Mouse (Mus musculus) adrenal gland, postnatal 14 days (tissue): Measurements from ENCODE around the gene Ly6g5b. TPM values are rescaled to one million over a fixed set of nuclear protein-coding genes. Genes with fewer than 3 reads are reported as not detected.

Experiments
- DNase-seq: peaks from one replicate; pipeline ENCODE4 v3.0.0; 2021; ENCODE audit warnings: mixed read lengths
- total RNA-seq: library from RNA; stranded (reverse); gene quantifications from 2 replicates; pipeline ENCODE4 v1.2.3, GENCODE M21; 2021

Gene Ly6g5b
- total RNA-seq, 1 experiment from 2014 or later: 0.33 TPM

GRCm38 (mm10) chr17:35077786-35078233 is 37.4 kb downstream of the Ly6g5b start, which contains the start of gene Ly6g6d:
Gene Ly6g6d (minus strand): TSS chr17:35078065.
- peak; percentile 69 for DNase-seq

DNA sequence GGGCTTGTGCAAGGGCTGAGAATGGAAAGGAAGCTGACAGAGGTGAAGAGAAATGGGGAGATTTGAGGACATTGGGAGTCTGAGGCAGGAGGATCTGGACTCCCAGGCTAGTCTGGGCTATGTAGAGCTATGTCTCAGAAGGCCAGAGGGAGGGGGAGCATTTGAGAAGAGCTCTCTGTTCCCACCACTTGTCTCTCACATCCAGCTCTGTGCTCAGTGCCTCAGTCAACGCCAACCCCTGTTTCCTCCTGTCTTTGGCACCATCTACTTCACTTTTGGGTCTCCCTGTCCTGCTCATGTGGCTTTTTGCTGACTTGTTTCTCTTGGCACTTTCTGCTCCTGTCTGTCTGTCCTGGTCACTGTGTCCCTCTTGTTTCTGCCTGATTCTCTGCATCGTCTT is 37.9 kb downstream of the Ly6g5b start:
- no peak for DNase-seq

DNA sequence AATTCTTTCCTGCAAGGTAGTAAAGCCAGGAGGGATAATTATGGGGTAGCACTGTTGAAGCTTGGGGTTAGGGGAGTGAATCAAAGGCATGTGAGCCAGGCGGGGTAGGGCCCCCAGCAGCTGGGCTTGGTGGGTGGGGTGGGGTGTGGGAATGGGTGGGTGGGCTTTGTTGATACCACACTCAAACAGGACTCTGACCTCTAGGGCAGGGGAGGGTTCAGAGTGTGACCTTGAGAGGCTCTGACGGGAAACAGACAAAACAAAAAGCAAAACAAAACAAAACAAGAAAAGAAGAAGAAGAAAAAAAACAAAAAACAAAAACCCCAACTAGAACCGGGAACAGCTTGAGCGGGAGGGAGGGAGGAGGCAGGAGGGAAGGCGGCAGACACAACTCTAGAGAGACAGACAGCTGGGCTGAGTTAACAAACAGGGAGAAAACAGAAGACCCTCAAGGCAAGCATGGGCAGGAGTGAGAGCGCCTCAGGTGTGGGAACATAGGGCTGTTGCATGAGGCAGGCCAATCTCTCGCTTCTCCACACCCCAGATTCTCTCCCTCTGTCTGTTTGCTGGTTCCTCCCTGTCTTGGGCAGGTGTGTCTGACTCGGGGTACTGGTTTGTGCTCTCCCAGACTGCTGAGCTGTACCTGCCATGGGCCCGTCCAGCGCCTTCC is 38.6 kb downstream of the Ly6g5b start, which contains the start of gene Ly6g6e:
TSS of gene Ly6g6e (plus strand) at position 396 of the 670 bp plus-strand sequence.
- DNase-seq: no peak

DNA sequence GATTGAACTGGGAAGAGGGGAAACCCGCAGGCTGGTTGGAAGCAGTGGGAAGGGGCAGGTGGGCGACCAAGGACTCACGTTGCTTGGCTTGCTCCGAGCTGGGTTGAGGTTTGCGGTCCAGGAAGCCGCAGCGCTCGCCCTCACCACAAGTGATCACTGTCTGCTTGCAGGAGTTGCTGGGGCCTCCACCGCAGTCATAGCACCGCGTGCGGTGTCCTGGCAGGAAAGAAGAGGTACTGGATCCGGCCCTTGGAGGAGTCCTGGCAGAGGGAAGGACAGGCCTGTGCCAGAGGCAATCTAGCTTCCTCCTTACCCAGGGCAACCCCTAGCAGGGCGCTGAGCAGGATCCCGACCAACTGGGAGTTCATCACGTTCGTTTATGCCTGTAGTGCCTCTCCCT is 41.1 kb downstream of the Ly6g5b start:
- DNase-seq: no peak

DNA sequence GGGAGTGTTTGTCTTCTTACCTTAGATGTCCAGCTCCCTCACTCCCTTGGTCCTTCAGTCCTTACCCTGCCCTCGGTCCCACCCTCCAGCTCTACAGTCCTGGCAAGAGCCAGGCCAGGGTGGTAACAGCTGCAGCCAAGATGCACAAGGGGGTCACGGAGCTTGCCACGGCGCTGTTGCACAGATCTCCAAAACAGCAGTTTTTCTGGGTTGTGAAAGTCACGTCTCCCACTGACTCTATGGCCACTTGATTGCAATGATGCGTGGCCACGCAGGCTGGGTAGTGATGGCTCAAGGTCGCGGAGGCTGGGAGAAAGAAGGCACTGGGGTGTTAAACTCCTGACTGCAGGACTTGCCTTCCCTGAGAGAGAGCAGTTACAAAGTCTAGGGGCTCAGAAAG is 43.8 kb downstream of the Ly6g5b start:
- no peak for DNase-seq

DNA sequence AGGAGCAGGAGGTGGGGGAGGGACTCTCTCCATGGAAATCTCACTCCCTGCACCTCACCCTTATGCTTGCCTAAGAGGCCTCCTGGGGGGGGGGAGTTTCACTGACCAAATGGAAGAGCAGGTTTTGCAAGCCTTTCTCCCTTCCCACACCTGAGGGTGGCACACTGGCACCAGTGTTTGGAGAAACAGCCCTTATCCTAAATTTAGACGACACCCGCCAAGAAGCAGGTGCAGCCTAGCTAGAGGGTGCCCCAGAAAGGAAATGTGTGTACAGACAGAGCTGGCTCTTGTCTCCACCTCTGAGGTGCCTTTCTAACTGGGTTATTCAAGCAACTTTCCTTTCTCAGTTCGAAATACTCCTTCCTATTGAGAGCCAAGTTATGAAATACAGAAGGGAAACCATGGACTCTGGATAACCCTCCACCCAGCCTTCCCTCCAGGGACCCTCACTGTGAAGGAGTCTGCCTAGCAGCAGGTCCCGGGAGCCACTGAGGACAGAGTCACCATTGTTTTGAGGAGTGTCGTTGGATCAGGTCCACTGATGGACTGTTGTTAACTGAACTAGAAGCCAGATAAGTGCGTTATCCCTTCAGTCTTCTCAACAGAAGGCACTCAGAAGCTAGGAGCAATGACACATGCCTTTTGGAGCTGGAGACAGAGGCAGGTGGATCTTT is 44.5 kb downstream of the Ly6g5b start:
- DNase-seq: no peak

- DNase-seq: no peak
These were observed 46.9 kb downstream of the Ly6g5b start for GRCm38 (mm10) chr17:35068213-35068914.

GRCm38 (mm10) chr17:35066084-35066483 is 49.1 kb downstream of the Ly6g5b start, which contains the start of gene Mpig6b:
Gene Mpig6b (minus strand): TSS chr17:35066184.
- no peak for DNase-seq

DNA sequence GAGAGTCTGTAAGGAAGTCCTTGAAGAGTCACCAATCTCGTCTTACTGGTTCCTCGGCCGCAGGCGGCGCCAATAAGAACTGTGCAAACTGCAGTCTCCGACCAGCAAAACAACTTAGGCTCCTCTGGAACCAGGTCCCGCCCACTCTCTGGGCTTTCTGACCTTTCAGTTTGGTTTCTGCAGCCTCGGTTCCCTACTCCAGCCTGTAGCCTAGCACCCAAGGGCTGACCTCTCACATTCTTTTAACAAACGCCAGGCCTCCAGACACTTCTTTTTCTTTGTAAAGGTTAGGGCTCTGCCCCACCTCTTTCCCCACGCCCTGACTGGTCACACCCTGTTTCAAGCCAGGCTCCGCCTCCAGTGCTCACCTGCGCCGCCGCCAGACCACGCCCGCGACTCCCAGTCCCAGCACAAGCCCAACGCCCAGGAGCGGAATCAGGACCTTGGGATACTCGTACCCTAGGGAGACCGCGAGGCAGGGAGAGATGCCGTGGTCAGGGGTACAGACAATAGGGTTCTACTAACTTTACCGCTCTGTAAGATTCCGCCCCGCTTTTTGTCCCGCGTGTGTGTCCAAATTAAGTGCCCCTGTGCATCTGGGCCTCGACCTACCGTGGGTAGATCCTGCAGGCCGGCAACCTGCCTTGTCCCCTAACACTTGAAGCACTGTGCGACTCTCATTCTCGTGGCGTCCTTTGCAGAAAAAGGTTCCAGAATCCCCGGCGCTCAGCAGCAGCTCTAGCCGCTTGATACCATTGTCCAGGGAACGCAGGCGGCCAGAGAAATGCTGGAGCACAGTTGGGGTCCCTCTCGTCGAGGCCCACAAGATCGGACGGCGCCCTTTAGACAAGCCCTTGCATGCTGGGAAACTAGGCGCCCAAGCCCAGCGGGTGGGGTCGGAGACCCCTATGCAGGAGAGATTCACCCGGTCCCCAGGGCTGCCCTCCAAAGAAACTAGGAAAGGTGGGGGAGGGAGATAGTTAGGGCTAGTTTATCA is 50.0 kb downstream of the Ly6g5b start, which contains the start of gene Ly6g6c:
TSS of gene Ly6g6c (plus strand) at position 438 of the 997 bp plus-strand sequence.
- peak; percentile 66 for DNase-seq

DNA sequence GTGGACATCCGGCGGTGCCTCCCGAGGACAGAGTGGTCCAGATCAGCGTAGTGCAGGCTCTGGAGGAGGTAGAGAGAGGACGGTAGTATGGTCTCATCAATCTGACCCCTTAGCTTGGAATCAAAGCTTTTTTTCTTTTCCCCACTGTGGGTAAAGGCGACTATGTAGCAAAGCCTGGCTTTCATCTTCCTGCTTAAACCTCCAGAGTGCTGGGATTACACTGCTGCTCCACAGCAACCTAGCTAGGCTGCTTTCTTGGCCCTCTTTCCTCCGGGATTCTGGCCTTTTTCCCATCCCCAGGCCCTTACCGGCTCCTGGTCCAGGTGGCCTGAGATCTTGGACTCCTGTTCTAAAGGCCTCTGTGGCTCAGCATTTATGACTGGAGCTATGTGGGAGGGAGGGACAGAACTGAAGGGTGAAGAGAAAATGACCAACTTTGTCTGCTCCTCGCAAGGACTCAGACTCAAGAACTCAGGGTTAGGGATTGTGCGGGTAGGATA is 50.8 kb downstream of the Ly6g5b start:
- no peak for DNase-seq

Other genes starting within 250 kb of the Ly6g5b start
- gene Zbtb12, start 235.9 kb downstream of the Ly6g5b start, total RNA-seq: 13.8 and 15.2 TPM in 2 replicates
- not detected in 2 replicates for gene Gm20547, start 233.4 kb downstream of the Ly6g5b start, total RNA-seq
- gene C2, start 217.2 kb downstream of the Ly6g5b start, total RNA-seq: 43.2 and 54.5 TPM in 2 replicates
- 112 and 134 TPM in 2 replicates for gene Ehmt2, start 217.0 kb downstream of the Ly6g5b start, total RNA-seq
- gene Slc44a4, start 201.0 kb downstream of the Ly6g5b start, total RNA-seq: 1.5 and 1.7 TPM in 2 replicates
- 19.3 and 25.2 TPM in 2 replicates for gene Neu1, start 184.2 kb downstream of the Ly6g5b start, total RNA-seq
- 29.6 and 90.6 TPM in 2 replicates for gene Hspa1b, start 156.2 kb downstream of the Ly6g5b start, total RNA-seq
- not detected in 2 replicates for gene Gm20481, start 145.5 kb downstream of the Ly6g5b start, total RNA-seq
- gene Hspa1a, start 143.3 kb downstream of the Ly6g5b start, total RNA-seq: 12.7 and 38.7 TPM in 2 replicates
- gene Hspa1l, start 142.7 kb downstream of the Ly6g5b start, total RNA-seq: 0.34 and 0.37 TPM in 2 replicates
- 39.4 and 44.2 TPM in 2 replicates for gene Lsm2, start 133.6 kb downstream of the Ly6g5b start, total RNA-seq
- 55.3 and 71.7 TPM in 2 replicates for gene Vars, start 114.4 kb downstream of the Ly6g5b start, total RNA-seq
- 0.85 and 1.2 TPM in 2 replicates for gene Vwa7, start 98.8 kb downstream of the Ly6g5b start, total RNA-seq
- 1.3 and 1.7 TPM in 2 replicates for gene Sapcd1, start 87.4 kb downstream of the Ly6g5b start, total RNA-seq
- 1.8 and 3.6 TPM in 2 replicates for gene Msh5, start 68.7 kb downstream of the Ly6g5b start, total RNA-seq
- gene Clic1, start 65.5 kb downstream of the Ly6g5b start, total RNA-seq: 83.0 and 109 TPM in 2 replicates
- gene Ddah2, start 56.4 kb downstream of the Ly6g5b start, total RNA-seq: 24.2 and 30.6 TPM in 2 replicates
- gene Ly6g6c, start 50.0 kb downstream of the Ly6g5b start, total RNA-seq: not detected in 2 replicates
- 0.26 and 0.71 TPM in 2 replicates for gene Mpig6b, start 49.2 kb downstream of the Ly6g5b start, total RNA-seq
- gene Ly6g6e, start 38.5 kb downstream of the Ly6g5b start, total RNA-seq: not detected in 2 replicates
- 1.1 and 1.7 TPM in 2 replicates for gene Ly6g6d, start 37.4 kb downstream of the Ly6g5b start, total RNA-seq
- gene Ly6g6f, start 29.8 kb downstream of the Ly6g5b start, total RNA-seq: not detected in 2 replicates
- 69.7 and 76.3 TPM in 2 replicates for gene Abhd16a, start 26.2 kb downstream of the Ly6g5b start, total RNA-seq
- not detected in 2 replicates for gene Ly6g5c, start 7.1 kb downstream of the Ly6g5b start, total RNA-seq
- gene Gpank1, start 6.0 kb upstream of the Ly6g5b start, total RNA-seq: 11.3 and 12.3 TPM in 2 replicates
- gene Csnk2b, start 6.6 kb upstream of the Ly6g5b start, total RNA-seq: 210 and 214 TPM in 2 replicates
- gene D17H6S53E, start 10.9 kb upstream of the Ly6g5b start, total RNA-seq: 23.6 and 24.8 TPM in 2 replicates
- gene Apom, start 16.6 kb upstream of the Ly6g5b start, total RNA-seq: 3.3 and 35.6 TPM in 2 replicates
- 357 and 375 TPM in 2 replicates for gene Bag6, start 19.8 kb upstream of the Ly6g5b start, total RNA-seq
- gene Prrc2a, start 49.5 kb upstream of the Ly6g5b start, total RNA-seq: 246 and 247 TPM in 2 replicates
- gene Aif1, start 60.6 kb upstream of the Ly6g5b start, total RNA-seq: 3.3 and 5.6 TPM in 2 replicates
- 5.6 and 11.9 TPM in 2 replicates for gene Lst1, start 73.0 kb upstream of the Ly6g5b start, total RNA-seq
- gene Ltb, start 79.0 kb upstream of the Ly6g5b start, total RNA-seq: 4.3 and 35.6 TPM in 2 replicates
- 0.33 and 1.4 TPM in 2 replicates for gene Tnf, start 86.6 kb upstream of the Ly6g5b start, total RNA-seq
- gene Lta, start 89.9 kb upstream of the Ly6g5b start, total RNA-seq: 0.33 and 2.7 TPM in 2 replicates
- gene Gm16181, start 105.4 kb upstream of the Ly6g5b start, total RNA-seq: 0.67 TPM in 1 of 2 replicates, not detected in the other
- gene Atp6v1g2, start 118.2 kb upstream of the Ly6g5b start, total RNA-seq: 7.0 and 8.2 TPM in 2 replicates
- 15.3 and 17.7 TPM in 2 replicates for gene Nfkbil1, start 120.4 kb upstream of the Ly6g5b start, total RNA-seq
- 200 and 232 TPM in 2 replicates for gene Ddx39b, start 126.3 kb upstream of the Ly6g5b start, total RNA-seq
- gene H2-D1, start 147.3 kb upstream of the Ly6g5b start, total RNA-seq: 93.3 and 154 TPM in 2 replicates
- 1.7 and 2.7 TPM in 2 replicates for gene H2-Q1, start 205.0 kb upstream of the Ly6g5b start, total RNA-seq
- 0.49 and 1.3 TPM in 2 replicates for gene H2-Q2, start 226.8 kb upstream of the Ly6g5b start, total RNA-seq